Mouse (Mus musculus): ENCODE data around the gene Akr1d1.

The Akr1d1 gene

DNA sequence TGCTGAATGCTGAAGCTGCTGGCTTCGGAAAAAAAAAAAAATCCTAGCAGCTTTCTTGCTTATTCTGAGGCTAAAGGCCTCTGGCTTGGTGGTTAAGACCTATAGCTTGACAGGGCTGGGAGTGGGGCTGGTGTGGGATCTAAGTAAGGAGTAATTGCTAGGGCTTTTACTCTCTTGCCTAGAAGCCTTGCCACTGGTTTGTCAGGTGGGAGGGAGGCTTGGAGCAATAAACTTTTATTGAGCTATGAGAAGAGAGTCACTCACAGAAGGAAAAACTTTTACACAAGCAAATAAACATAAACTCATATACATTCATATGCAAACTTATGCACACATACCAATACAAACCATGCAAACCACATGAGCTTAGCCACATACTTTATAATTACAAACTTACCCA, 42.0 kb downstream of the Akr1d1 start:
- no peak for DNase-seq

DNA sequence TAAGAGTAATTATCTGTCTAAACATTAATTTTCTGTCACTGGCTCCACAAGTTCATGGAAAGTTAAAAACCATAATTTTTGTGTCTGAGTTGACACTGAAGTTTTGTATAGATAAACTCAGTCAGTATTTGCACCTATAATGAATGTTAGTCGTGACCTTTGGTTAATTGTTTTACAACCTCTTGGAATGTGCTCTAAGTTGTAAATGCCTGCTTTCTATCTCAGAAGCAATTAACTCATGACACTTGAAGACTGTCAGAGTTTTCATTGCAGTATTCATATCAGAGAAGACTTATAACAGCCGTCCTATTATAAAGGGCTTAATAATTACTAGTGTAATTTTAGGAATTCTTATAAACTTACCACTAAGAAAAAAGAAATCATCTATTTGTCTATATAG, 43.0 kb downstream of the Akr1d1 start:
- DNase-seq: no peak

DNA sequence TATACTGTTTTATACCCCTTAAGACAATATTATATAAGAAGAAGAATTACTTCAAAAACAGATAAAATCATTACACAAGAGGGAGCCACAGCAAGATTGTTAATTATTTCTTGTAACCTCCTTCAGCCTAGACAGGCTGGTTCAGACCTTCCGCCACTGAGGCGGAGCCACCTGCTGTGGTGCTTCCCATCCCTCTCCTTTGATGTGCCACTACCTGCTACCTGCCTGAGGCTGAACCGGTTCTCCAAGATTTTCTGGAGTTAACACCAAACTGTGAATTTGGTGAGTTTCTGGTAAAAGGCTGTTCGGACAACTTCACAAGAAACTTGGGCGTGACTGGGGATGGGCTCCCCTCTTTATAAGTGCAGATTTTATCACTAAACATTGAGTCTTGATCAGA, 50.5 kb downstream of the Akr1d1 start:
- no peak for DNase-seq

DNA sequence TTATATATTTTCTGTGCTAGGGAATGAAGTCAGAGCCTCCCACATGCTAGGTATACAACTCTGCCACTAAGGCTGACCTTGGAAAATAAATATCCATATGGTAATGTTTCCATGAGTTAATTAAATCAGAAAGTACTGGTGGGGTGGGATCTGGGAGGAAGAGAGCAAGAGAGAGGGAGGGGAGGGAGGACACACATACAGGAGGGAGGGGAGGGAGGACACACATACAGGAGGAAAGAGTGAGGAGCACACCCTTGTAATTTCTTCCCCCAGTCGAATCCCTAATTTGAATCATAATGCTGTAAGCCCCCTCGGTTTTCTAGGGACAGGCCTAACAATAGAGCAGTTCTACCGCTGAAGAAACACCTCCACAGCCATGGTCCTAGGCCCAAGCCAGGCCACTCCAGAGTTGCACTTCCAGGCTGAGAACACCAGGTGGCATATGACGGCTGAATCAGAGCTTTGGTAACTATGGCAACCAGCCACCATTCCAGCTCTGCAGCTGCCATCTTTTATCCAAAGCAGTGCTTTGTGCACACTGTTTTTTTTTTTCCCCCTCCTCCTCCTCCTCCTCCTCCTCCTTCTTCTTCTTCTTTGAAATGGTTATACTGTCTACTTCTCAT, 59.5 kb downstream of the Akr1d1 start:
- DNase-seq: peak; percentile 72 to 74

DNA sequence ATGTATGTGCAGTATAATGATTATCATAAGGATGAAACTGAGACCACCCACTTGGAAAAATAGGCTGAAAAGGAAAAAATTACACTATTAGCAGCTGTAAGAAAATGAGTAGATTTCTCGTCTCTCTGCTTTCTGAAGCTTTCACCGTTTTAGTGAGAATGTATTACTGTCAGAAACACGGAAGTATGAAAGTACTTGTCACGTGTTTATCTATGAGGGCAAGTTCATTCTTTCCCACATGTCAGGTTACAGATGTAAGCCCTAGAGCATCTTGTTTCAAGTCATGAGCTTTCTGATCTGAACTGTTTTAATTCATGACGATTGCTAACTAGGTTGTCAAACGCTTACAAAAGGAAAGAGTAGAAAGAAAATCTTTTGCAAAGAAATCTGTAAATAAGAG, 60.8 kb downstream of the Akr1d1 start:
- DNase-seq: no peak

DNA sequence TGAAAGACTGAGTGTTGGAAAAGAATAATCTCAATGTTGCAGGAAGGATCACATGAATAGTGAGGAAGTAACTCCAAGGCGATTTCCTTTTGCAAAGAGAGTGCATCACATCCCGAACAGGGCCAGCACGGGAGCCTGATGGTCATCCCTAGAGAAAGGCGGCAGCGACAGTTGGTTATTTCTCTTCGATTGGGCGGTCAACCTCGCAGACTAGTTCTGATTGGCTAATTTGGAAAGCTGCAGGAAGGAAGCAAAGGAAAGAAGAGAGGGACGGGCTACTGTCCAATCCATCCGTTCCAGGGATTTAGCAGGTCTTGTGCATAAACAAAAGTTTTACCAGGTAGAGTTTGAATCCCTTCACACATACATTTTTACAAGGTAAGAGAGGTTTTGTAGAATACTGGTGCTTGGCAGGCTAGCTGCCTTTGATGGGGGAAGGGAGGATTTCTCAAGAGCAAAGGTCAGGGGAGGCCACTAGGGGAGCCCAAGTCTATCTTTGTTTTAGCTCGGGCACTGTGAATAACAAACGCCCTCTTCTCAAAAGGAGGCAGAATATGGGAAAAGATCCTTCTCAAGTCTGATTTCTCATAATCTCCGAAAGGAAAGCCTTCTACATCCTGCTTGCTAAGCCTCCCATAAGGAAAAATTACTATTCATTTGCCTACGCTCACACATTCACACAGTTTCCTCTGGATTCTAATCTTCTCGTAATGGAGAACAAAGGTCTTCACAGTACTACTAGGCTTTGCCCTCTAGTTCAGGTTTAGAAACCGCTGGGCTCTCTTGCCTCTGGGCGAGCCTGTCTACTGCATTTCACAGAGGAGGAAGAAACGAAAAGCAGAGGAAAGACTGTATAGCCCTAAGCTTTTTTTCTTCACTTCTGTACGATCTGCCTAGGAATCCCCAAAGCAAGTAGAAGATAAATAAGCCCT, 62.4 kb downstream of the Akr1d1 start:
- DNase-seq: peak; percentile 62 to 67

DNA sequence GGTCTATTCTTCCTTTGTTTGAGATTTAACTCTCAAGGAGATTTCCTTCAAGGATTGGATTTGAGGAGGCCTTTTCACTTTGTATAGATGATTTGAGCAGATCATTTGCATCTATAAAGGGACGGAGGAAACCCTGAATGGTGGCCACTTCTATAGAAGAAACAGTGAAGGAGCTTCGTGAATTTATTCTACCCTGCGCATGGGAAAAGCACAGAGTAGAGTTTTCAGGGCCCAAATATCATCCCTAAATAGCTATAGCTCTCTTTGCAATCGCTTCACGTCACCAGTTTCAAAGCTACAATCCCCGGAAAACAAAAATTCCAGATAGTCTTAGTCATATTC, 63.0 kb downstream of the Akr1d1 start:
- DNase-seq: no peak

DNA sequence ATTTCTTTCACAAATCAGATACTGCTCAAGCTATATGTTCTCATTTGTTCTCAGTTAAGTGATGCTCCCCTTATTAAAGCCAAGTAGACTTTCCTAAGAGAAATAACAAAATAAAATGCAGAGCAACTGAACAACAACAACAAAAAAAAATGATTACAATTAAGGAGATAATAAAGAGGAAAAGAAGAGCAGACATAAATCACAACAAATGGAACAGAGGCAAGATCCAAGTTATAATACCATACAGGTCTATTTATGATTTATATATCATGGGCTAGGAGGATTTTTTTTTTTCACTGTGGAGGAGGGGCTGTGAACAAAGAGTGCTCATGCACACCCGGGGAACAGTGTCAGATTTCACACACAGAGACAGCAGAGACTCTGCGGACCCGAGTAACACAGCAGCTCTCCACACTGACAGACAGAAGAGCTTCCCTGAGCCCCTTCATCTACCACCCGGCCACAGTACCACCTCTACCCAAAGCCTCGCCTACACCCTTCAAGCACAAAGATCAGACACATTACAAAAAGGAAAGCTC, 63.6 kb downstream of the Akr1d1 start:
- DNase-seq: no peak

DNA sequence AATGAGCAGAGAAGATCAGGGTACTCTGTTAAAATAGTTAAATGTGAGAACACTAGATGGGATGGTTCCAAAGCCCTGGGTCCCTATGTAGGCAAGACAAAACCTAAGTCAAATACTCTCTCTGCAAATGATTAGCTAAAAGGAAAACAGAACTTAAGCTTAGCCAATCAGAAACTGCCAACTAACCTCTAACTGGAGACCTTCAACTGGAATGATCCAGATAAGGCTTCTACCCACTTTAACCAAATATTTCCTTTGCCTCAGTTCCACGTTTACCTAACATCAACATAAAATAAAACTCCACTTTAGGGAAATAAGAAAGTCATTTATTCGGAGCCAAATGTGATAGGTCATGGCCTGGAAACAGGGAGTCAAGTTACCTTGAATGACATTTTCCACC, 67.1 kb downstream of the Akr1d1 start:
- no peak for DNase-seq

DNA sequence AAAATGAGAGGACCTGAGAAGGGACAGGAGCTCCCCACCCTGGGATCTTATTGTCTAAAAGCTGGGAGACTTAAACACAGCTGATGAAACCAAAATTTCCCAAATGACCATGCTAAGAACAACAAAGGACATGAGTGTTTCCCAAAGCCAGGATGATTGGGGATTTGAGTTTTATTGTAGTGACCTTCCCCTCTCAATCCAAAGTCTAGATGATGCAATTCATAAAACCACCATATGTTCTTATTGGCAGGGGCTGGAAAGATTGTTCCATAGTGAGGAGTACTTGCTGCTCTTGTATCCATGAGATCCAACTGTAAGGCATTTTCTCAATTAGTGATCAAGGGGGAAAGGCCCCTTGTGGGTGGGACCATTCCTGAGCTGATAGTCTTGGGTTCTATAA, 68.1 kb downstream of the Akr1d1 start:
- DNase-seq: no peak

DNA sequence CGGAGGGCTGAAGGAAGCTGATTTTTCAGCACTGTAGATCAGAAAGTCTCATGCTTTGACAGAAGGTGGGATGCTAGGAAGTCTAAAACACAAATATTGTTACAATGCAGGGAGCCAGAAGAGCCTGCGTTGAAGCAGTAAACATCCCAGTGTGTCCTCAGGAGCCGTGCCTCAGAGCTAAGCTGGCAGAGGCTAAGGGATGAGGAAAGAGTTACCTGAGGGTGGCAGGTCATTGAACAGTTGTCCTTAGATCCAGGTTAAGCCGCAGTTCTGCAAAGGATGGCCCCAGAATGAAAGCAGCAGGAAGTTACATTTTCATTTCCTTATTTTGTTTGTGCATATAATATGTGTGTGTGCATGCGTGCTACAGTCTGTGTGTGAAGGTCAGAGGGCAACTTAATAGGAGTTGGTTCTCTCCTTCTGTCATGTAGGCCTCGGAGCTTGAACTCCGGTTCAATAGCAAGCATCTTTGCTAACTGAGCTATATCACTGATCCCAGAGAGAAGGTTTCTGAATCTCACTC, 71.1 kb downstream of the Akr1d1 start:
- DNase-seq: no peak

DNA sequence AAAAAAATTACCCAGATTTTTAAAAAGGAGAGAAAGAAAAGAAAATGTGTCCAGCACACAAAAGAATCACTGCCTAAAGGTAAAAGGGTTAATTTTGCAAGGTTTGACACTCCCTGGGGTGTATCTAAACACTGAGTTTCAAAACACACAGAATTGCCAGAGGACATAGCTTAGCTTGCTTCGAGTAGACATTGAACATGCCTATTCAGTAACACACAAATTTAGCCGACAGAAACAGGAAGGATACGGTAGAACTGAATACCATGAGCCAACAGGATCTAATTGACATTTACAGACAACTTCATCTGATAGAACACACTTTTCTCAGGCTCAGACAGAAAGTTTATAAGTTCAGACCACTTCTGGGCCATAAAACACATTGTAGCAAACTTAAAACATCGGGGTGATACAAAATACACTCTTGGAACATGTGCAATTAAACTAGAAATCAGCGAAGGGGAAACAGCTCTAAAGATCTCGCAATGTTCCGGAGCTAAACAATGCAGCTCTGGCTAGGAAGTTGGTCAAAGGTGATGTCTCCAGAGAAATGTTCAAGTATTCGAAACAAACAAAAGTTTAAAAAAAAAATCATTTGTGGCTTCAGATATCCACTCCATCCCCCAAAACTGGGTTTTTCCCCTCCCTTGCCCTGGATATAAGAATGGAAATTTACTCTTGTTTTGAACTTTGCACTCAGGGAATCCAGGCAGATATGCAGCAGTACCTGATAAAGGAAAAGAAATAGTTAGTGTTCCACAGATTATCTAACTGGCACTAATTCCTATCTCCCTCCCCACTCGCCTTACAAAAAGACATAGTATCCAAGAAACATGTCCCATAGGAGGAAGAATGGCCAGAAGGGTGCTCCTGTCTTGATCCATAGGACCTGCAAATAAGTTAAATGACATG, 73.1 kb downstream of the Akr1d1 start:
- DNase-seq: no peak

DNA sequence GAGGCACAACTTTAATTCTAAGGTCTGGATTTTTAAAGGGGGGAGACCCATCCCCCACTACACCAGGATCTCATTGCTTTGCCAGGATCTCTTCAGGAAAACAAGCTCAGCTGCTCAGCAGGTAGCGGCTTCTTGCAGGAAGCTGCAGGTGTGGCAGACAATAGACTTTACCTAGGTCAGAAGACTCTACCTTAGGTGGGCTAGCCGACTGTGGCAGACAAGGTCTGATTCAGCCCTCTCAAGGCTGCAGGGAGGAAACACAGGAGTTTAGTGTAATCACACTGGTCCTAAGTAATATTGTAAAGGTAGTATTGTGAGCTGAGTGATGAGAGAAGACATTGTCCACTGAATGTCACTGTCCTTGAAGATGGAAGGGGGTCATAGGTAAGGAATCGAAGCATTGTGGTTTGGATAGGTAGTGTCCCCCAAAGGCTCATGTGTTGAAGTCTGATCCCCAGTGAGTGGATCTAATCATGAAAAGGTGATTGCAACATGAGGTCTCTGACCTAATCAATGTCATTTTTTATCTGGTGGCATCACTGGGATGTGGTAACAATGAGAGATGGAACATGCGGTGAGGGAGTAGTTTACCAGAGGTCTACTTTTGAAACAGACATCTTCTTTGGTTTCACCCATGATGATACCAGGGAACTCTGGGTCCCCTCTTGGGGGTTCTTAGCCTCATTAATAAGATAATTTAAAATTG, 74.4 kb downstream of the Akr1d1 start:
- DNase-seq: no peak

DNA sequence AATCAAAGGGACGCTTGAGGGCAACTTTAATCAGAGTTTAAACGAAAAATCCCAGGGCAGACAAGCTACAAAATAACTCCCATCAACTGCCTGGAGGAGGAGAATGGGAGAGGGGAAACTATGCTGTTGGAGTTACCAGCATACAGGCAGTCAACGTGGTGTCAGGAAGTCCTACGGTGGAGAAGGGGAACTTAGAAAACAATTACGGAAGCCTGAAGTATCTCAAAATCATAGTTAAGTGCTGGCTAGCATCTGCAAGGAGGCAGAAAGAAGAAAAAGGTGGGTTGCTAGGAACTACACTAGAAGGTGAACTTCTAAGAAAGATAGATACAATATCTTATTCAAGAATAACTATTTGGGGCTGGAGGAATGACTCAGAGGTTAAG, 74.9 kb downstream of the Akr1d1 start:
- no peak for DNase-seq

DNA sequence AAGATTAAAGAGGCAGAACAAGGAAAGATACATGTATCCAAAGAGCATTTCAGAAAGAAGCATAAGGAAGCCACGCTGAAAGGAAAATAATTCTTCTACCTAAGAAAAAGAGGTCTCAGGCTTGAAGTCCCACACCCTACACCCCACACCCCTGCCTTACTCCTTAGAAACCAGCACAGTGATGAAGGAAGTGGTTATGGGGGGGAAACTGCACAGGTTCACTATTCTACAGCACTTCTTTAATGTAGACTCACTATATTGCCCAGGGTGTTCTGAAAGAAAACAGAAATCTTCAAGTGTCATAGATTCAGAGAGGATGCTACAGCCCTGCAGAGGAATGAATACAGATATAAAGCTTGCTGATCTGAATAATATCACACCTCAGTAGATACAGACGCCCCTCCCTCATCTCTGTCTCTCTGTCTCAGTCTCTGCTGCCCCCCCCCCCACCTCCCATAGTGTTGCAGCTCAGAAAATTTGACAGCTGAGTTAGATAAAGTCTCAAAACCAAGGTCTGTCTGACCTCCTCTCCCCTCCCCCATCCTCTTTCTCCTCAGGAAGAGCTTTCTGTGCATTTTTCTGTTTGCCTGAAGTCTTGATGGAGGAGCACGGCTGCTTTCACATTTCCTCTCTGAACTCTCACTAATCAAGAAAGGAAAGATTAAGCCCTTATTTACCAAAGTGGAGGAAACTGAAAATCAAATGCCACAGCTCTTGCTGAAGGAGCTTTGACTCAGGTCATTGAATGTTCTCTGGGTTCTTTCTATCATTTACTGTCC, 77.7 kb downstream of the Akr1d1 start:
- no peak for DNase-seq

DNA sequence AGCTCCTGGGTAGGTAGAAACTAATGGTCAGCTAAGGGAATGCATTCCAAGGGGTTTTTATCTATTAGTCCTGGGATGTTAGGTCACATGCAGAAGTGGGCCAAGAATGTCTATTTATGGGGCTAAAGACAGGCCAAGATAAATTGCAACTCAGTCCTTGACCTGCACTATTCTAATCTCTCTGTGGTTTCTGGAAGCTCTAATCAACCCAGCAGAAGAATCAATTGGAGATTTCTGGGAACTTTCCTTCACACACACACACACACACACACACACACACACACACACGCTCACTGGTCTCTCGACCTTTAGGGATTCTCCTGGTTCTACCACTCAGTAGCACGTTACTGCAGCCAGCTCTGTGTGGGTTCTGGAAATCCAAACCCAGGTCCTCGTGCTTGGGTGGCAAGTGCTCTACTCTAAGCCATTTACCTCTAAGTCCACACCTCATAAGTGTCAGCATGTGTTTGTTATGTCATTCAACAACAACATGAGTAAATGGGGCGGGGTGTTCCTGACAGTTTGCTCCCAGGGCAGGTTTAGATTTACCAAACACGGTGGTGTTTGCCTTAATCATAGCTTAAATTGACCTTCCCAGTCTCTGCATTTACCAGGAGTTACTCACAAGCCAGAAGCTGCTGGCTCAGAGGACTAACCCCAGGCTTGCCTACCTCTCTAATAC, 82.8 kb downstream of the Akr1d1 start:
- DNase-seq: peak; percentile 36 to 39

DNA sequence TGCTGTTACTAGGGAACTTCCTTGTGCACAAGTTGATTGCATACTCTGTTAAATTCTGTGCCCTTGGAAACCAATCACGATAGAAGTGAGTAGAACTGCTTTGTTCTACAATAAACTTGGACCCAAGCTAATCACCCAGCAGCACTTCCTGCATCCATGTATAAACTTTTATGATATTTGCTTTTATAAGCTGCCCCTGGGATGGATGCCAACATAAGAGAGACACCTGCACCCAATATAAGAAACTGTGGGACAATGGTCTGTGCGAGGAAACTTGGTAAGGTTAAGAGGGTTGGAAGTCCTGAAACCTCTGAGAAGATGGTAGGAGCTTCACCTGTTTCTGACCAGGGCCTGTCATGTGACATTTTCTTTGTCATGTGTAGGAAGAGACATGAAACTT, 85.5 kb downstream of the Akr1d1 start:
- no peak for DNase-seq

DNA sequence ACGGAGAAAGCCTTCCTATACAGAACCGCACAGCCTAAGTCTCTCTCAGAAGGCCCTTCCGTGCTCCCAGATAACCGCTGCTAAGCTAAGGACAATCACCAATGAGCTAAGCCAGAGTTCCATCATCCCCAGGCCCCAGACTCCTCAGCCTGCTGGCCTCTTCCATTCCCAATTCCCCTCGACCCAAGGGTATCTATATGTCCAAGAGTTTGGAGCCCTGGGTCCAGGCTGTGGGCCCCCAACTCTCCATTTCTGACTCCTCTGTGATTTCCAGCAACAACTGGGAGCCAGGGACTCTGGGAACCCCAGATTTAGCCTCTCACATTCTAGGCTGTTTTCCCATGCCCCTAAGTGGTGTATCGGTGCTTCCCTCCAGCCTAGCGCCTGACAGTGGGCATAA, 86.2 kb downstream of the Akr1d1 start:
- DNase-seq: no peak

DNA sequence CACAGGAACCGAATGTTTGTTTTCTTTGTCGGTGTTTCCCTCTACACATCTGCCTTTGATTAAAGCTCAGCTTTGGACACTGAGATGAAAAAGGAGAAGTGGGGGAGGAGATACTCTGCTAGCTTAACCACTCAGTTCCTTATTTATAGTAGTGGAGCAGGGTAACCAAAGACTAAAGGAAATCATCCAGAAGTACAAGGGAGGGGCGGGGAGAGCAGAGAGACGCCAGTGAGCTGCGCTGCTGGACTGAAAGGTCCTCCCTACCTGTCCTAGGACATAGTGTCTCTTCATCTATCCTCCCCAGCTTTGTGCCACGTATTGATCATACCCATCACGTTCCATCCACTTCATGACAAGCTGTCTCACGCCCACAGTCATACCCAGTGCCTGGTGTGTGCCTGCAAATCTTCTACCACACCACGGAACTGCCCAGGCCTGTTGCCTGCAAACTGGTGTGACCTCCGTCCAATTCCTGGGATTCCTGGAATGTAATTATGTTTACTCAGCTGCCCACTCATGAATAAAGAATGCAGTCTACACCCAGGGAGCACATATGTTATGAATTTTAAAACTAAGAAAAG, 87.5 kb downstream of the Akr1d1 start:
- DNase-seq: peak; percentile 67 to 73

Measured in lung, adult 18-20 months (tissue).